Mouse (Mus musculus): ENCODE results near the gene Epn2.
A peak's percentile ranks its signal among the peaks of the same experiment; 100 is the strongest.

Gene Epn2

DNA sequence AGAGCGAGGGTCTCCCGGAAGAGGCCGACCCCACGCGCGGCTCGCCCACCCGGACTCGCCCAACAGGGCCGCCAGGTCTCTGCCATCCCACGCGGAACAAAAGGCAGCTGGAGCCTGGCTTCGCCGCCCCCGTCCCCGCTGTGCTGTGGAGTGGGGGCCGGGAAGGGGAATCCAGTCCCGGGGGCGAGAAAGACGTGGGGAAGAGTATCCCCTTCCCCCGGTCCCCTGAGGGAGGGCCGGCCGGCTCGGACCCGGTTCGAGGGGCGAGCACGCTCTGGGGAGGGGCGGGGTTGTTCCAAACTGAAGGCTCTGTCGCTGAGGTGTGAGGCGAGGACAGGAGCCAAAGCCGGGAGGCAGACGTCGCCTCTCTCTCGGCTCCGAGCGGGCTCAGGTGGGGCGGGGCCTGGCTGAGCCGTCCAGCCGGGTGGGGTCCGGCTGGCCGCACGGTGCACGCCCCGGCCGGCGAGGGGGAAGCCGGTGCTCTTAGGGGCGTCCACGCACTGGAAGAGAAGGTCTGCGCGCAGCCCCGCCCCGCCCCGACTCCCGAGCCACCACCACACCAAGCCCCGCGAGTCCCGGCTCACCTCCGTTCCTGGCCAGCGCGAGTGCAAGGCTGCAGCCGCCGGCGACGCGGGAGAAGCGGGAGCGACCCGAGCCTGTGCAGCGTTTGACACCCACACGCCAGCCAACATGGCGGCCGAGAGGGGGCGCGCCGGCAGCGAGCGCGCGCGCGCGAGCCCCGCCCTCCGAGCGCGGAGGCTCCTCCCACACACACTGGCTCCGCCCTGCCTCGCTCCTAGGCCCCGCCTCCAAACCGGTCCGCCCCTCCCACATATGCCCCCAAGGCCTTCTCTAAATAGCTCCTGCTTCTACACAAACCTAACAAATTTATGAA, at the start of gene Epn2:
TSS of gene Epn2 (minus strand) at position 705 of the 895 bp plus-strand sequence.
- DNase-seq: peak; percentile 37

DNA sequence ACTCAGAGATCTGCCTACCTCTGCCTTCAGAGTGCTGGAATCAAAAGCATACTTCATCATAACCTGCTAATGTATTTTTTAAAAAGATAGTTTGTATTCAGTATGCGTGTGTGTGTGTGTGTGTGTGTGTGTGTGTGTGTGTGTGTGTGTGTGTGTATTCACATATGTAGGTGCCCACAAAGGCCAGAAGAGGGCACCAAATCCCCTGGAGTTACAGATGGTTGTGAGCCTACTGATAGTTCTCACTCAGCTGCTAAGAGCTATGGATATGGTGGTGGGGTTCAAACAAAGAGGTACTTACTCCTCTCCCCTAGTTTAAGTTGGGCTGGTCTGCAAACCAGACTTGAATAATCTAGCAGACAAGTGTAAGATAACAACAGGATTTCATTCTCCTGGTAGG, 47.0 kb upstream of the Epn2 start:
- no peak for DNase-seq

DNA sequence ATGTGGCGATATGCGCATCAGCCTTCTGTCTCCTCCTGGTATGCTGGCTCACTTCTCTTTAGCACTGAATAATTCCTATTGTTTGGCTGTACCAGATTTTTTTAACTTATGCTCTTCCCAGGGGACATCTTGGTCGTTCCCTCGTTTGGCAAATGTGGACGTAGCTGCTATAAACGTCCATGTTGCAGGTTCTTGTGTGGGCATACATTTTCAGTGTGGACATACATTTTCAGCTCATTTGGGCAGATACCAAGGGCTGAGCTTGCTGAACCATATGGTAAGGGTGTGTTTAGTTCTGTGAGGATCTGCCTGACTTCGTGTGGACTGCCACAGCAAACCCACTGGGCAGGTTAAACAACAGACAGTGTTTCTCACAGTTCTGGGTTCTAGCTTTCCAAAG, 45.6 kb upstream of the Epn2 start:
- no peak for DNase-seq

DNA sequence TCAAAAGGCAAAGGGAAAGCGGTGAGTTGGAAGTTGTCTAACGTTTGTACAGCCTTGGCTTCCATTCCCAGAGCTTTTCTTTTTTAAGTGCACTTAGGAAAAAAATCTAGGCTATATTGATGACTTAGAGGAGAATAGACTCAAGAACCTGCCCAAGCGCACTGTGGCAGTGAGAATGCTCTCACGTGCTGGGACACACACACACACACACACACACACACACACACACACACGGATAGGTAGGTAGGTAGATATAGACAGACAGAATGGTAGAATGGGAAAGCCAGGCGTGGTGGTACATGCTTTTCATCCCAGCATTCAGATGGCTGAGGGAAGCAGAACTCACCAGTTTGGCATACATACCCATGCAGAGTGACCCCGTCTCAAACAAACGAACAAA, 41.3 kb upstream of the Epn2 start:
- DNase-seq: no peak

DNA sequence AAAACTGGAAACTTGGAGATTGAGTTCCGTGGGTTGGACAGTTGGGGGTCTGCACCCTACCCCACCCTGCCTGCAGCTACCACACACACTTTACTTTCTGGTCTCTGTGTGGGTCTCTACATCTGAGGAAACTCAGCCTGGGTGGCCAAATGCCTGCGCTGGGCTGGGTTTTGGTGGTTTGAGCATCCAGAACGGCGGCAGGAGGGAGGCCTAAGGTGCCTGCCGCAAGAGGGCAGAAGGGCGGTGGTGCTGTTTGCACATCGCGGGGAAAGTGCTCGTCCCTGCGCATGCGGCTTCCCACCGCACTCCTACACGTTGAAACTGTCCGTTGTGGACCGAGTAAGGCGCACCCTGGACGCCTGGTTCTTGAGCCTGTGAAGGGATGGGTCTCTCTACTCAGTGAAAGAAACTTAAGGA, 40.8 kb upstream of the Epn2 start:
- peak; percentile 64 for DNase-seq

DNA sequence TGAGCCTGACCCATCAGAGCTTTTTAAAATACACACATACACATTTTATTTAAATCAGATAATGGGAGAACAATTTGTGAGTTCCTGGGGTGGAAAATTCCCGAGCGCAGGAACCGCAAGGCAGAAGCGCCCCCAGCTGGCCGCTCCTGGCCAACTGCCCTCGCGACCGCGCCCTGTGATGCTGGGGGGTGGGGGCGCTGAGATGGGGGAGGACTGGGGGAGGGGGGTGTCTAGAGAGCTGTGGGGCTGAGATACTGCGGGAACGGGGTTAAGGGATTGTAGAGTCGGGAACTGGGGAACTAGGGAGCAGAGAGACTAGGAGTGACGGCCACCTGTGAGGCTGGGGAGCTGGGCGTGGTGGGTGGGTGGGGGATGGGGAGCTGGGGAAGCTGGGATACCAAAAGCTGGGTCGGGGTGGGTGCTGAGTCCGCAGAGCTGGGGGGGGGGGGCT, 40.3 kb upstream of the Epn2 start:
- DNase-seq: no peak

DNA sequence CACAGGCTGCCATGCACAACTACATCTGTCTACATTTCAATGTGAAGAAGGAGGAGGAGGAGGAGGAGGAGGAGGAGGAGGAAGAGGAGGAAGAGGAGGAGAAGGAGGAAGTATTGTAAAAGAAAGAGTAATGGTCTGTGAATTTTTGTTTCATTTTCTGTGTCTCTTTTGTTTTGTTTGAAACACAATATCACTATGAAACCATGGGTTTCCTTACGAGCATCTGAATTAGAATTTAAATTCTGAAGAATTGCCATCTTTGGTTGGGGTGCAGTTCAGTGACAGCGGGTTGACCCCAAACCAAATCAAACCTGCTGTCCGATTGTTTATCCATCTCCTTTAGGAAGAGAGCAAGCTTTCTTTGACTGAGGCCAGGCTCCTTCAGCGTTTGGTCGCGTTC, 39.9 kb upstream of the Epn2 start:
- DNase-seq: no peak

DNA sequence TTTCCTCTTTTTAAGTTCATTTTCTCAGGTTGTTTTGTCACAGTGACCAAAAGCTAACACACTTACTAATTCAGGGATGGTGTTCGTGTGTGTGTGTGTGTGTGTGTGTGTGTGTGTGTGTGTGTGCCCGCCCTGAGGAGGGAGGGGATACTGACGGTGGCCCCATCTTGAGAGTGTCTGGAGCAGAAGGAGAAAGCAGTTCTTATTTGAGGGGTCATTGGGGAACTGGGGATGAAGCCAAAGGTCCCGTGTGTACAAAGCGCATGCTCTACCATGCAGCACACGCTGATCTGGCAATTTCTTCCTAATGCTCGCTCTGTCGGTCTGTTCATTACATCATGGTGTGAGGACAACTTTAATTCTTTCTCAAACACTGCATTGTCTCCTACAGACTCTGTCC, 39.1 kb upstream of the Epn2 start:
- DNase-seq: no peak

DNA sequence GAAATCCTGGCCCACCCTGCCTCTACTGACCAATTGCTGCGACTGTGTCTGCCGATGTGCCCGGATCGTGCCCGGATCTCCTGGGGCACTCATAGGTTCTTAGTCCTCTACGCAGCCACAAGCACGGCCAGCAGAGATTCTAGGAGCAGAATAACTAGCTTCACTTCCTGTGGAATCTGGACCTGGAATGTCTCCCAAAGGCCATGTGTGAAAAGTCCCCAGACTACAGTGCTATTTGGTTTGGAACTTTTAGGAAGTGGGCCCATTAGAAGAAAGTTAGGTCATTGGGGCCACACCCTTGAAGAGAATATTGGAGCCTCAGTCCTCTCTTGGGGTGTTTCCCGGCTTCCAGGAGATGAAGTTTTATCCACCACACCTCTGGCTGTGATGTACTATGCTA, 38.6 kb upstream of the Epn2 start:
- DNase-seq: no peak

DNA sequence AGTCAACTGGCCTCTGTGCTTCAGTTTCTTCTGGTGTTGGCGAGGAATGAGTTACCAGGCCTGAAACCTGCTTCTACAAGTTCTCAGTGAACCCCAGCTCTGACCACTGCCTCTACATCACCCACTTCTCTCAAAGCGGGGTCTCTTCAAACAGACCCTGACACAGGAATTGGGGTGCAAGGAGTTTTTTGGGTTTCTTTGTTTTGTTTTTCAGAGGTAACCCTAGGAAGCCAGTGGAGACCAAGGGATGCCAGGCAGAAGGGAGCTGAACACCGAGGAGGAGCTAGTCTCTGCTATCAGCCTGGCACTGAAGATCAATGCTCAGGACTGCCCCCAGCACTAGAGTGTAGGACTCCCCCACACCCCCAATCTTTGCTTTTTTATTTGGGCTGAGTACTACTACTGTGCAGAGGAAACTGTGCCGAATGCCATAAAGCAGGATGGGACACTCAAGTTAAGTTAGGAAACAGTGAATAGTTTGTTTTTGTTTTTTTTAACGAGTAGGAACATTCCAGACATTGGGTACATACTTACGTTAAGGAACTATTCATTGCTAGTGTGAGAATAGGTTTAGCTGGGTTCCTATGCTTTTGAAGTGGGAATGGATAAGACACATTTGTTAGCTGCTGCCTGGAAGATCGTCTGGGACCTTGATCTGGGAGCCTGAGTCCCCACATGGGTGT, 37.9 kb upstream of the Epn2 start:
- DNase-seq: no peak

DNA sequence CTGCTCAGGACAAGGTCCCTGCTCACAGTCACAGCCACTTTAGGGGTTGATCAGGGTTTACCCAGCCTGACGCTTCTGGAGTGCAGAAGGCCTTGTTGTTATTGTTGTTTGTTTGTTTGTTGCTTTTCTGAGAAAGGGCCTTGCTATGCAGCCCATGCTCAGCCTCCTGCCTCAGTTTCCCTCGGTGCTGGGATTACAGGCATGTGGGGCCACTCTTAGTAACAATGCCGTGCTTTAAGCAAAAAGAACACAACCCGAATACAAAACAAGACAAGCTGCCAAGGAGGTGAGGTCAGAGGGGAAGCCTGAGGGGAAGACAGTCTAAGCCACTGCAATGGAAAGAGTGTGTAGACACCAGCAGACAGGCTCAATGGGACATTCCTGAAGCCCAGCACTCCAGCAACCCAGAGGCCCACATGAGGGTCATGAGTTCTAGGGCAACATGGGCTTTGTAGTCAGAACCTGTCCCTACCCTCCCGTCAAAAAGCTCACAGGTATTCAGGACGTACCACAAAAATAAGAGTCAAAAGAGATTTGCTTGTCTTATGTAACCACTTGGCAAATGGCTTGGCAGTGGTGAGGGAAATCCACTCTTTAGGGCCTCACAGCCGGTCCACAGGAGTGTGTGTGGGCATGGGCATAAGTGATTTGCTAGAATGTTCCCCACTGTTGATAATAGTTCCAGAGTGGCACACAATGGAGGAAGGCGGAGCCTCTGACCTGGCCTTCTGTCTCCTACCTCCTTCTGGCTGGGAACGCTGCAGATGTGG, 37.2 kb upstream of the Epn2 start:
- DNase-seq: no peak

DNA sequence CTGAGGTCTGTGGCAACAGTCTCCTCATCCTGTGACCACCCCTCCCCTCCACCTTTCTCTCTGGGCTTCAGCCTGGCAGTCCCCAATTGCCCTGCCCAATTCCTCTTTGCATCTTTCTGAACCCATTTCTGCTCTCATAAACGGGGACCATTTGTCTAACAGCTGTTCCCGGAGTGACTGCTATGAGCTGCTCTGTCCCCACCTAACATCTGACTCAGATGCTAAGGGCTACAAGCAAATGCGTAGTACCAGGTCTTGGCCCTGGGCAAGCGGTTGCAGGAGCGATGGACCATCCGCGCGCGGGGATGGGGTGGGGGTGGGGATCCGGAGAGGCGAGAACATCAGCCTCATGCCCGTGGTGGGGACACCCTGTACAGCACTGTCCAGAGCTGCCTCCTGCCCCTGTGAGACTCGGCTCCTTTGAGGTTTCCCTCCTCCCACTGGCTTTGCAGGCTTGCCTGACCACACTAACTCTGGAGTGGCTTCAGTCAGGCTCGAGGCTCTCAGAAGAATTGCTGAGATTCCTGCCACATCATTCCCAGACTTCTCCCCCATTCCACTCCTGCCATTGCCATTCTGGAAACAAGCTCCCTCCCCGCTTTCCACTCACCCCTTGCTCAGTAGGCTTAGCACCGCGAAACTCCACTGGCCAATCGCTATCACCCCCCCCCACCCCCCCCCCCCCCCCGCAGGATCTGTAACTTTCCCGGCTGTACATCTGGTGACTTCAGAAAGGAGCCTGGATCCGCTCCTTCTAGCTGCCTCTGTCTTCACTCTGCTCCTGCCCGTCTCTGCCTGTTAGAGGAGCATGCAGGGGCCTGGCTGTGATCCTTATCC, 36.4 kb upstream of the Epn2 start:
- no peak for DNase-seq

DNA sequence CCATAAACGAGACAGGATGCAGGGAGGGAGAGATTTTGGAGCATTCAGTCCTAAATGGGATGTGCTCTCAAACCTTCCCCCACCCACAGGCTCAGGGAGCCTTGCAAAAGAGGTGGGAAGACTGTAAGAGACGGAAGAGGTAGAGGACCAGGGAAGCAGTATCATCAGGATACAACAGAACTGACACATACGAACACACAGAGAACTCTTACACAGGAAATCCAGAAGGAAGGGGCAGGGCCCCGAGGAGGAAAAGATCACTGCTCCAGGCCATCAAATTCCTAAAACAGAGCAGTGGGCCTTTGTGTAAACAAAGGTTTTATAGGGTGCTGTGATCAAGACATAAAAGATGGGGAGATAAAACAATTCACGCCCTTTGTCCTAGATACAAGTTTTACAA, 34.9 kb upstream of the Epn2 start:
- DNase-seq: no peak

DNA sequence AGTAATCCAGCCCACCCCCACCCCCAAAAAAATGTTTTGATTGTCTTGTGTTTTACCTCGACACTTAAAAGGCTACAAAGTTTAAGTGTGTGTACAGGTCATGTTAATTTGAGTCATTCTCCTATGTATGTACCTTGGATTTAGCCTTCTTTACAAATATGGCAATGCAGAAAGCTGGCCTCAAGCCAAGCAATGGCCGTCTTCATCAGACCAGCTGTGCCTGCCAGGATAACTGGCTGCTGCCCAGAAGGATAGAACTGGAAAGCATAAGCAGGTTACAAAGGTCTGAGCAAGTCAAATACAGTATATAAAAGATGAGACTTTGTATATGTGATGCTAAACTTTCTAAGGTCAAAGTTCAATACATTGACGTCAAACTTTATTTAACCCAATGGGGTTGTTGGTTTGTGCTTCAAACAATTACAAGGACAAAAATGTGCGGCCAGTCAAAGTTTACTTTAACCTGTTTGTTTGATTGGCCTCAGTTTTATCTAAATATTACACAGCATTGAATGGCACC, 32.7 kb upstream of the Epn2 start:
- DNase-seq: no peak

DNA sequence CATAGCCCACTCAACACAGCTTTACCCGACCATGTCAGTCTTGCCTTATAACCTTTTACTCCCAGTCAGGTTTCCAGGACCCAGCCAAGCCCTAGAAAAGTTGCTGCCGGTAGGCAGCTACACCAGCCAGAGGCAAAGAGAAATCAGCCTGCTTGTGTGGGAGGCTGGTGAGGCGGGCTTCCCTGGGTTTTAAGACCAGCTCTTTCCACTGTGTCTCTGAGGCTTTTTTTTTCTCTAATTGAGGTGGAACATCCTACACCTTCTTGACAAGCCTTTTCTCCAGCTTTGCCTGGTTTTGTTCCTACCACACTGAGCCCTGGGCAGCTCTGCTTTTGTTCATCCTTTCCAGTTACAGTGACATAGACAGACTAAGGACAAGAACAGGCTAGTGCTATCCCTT, 31.7 kb upstream of the Epn2 start:
- no peak for DNase-seq

DNA sequence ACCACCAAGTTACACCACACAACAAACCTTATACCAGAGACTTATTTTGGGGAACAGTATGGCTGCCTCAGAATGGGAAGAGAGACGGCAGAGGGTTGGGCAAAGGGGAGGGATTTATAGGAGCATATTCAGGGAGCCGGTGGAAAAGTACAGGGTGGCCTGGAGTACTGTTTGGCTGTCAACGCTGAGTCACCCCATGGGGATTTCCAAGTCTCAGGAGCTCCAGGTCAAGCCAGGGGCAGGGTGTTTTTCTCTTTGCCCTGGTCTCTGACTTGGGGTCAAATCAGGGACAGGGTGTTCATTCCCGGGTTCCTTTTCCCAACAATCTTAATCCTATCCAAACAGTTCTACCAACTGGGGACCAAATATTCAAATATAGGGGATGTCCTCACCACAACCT, 28.6 kb upstream of the Epn2 start:
- no peak for DNase-seq

DNA sequence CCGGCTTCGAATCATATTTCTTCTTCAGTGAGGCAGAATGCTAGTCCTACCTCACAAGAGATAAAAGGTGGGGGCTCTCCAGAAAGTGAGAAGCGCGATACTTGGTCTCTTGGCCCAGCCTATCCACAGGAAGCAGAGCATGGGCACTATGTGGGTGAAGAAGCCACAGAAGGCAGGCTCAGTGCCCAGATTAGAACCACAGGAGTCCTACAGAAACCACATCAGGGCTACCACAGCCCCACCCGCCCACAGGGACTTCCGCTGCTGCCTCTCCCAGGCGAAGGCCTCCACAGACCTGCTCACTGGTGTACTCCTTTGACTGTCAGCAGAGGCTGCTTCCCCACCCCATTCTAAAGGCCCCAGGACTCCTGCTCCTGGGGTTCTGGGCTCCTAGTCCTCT, 23.2 kb upstream of the Epn2 start:
- DNase-seq: peak; percentile 79

DNA sequence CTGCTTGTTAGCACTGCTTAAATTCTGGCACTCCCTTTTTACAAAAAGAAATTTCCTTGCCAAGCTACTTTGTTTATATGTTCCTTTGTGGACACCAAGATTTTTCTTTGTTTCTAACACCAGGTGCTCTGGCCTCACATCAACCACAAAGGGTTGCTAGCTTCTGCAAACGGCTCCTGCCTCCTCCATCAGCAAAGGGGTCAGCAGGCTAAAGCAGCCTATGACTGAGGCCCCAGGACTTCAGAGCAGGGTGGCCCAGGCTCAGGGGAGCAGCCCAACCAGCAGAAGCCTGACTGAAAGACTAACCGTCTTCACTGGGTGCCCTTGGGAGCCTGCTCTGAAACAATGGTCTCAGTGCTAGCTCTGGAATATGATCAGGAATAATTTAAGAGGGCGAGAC, 22.0 kb upstream of the Epn2 start:
- DNase-seq: no peak

DNA sequence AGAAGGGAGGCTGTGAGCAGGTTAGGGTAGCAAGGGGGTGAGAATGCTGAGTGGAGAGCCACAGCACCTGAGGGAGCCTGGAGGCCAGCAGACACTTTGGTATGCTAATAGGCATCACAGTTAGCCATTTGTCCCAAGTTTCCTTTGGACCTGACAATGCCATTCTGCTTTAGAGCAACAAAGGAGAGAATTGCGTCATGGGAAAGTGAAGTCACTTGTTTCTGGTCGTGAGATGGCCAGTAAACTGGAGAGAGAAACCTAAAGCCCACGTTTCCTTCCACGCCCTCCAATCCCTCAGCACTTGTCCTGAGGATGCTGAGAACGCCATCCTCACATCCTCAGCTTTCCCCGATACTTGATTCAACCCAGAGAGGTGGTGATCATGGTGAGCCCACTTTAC, 18.9 kb upstream of the Epn2 start:
- DNase-seq: no peak

DNA sequence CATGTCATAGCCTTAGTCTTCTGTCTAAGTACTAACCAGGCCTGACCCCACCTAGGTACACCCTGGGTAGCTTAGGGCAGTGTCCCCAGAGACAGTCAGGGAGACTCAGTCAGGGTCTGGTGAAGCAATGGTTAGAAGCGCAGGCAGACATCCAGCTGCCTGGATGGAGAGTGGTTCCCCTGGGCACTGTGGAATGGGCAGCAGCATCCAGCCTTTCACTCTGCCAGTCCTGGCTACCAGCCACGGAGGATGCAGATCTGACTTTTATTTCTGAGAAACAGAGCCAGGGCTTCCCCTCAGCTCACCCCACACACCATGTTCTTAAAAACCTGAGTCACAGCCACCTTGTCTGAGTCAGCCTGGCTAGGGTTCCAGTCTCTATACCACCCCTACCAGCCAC, 18.0 kb upstream of the Epn2 start:
- no peak for DNase-seq

DNA sequence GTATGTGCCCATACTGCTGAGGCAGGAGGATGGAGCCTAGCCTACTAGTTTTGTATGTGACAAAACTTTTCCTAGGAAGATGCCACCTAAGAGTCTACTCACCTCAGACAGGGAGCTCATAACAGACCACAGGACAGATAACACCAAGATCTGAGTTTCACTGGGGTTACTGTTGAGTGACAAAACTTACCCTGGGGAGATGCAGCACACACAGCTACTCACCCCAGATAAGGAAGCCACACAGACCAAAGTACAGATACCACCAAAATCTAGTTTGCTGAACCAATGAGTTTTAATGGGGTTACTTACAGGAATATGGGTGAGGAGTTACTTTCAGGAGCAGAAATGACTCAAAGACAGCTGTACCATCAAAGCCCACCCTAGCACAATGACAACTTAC, 13.6 kb upstream of the Epn2 start:
- no peak for DNase-seq

DNA sequence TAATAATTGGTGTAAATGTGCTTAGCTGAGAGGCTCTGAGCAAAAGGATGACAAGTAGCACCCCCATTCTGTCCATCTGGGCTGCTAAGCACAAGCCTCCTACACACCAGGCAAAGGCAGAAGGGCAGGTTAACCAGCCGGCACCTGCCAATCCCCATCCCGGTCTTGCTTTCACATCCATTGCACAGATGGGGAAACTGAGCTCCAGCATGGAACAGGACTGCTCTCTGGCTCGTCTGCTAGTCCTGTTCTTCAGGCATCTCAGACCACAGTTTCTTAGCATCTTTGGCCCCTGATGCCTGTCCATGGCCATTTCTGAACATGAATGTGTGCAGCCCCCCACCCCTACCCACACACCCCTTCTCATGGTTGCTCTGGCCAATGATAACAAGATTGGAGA, 12.6 kb upstream of the Epn2 start:
- DNase-seq: no peak
